Mouse (Mus musculus): ENCODE data around the gene Emc1. TPM values are rescaled to one million over a fixed set of nuclear protein-coding genes. Genes with fewer than 3 reads are reported as not detected.
"Not testable (repeated sequence)": the region's sequence is repeated elsewhere in the genome, so short reads cannot be mapped to it uniquely, and the experiment has no call there.

The Emc1 gene
- total RNA-seq, 2 experiments from 2014 or later: 30.7 TPM

- no peak for DNase-seq
Observed at GRCm38 (mm10) chr4:139357211-139357610, 4.8 kb downstream of the Emc1 start.

- no peak for DNase-seq
Observed at GRCm38 (mm10) chr4:139360761-139361548, 8.6 kb downstream of the Emc1 start.

- no peak for DNase-seq
Observed at GRCm38 (mm10) chr4:139367336-139367735, 14.9 kb downstream of the Emc1 start.

- DNase-seq: no peak
Observed at GRCm38 (mm10) chr4:139368038-139368437, 15.7 kb downstream of the Emc1 start.

GRCm38 (mm10) chr4:139373130-139373529 is 20.7 kb downstream of the Emc1 start:
- no peak for DNase-seq

- DNase-seq: no peak
Observed at GRCm38 (mm10) chr4:139373531-139373930, 21.1 kb downstream of the Emc1 start.

GRCm38 (mm10) chr4:139379719-139380118 is 27.3 kb downstream of the Emc1 start:
- DNase-seq: no peak

- peak; percentile 100 for DNase-seq
Observed at GRCm38 (mm10) chr4:139380207-139380748, 27.9 kb downstream of the Emc1 start.

GRCm38 (mm10) chr4:139380775-139381451 is 28.5 kb downstream of the Emc1 start:
- no peak for DNase-seq

- no peak for DNase-seq
Observed at GRCm38 (mm10) chr4:139381452-139381845, 29.1 kb downstream of the Emc1 start.

- no peak for DNase-seq
Observed at GRCm38 (mm10) chr4:139382231-139382630, 29.8 kb downstream of the Emc1 start.

- not testable (repeated sequence) for DNase-seq
Observed at GRCm38 (mm10) chr4:139385841-139386240, 33.5 kb downstream of the Emc1 start.

GRCm38 (mm10) chr4:139386869-139387319 is 34.5 kb downstream of the Emc1 start:
- no peak for DNase-seq

- no peak for DNase-seq
Observed at GRCm38 (mm10) chr4:139389557-139389956, 37.2 kb downstream of the Emc1 start.

GRCm38 (mm10) chr4:139395431-139395830 is 43.0 kb downstream of the Emc1 start:
- DNase-seq: no peak

GRCm38 (mm10) chr4:139400487-139400886 is 48.1 kb downstream of the Emc1 start:
- no peak for DNase-seq

- no peak for DNase-seq
Observed at GRCm38 (mm10) chr4:139403214-139403613, 50.8 kb downstream of the Emc1 start.

- DNase-seq: no peak
Observed at GRCm38 (mm10) chr4:139411351-139411750, 59.0 kb downstream of the Emc1 start.

- DNase-seq: no peak
Observed at GRCm38 (mm10) chr4:139417868-139418267, 65.5 kb downstream of the Emc1 start.

- DNase-seq: no peak
Observed at GRCm38 (mm10) chr4:139421621-139422020, 69.2 kb downstream of the Emc1 start.

GRCm38 (mm10) chr4:139422409-139422808 is 70.0 kb downstream of the Emc1 start:
- DNase-seq: no peak

- DNase-seq: no peak
Observed at GRCm38 (mm10) chr4:139423270-139423669, 70.9 kb downstream of the Emc1 start.
